Mouse (Mus musculus) skeletal muscle tissue, adult 2 months (tissue): ENCODE results near the gene Olfr1279.
"Not testable (repeated sequence)": the region's sequence is repeated elsewhere in the genome, so short reads cannot be mapped to it uniquely, and the experiment has no call there.

Experiments used
- DNase-seq: peaks from one replicate; pipeline ENCODE4 v3.0.0-alpha.2; 2012; ENCODE audit warnings: low read depth, low spot score

The Olfr1279 gene

DNA sequence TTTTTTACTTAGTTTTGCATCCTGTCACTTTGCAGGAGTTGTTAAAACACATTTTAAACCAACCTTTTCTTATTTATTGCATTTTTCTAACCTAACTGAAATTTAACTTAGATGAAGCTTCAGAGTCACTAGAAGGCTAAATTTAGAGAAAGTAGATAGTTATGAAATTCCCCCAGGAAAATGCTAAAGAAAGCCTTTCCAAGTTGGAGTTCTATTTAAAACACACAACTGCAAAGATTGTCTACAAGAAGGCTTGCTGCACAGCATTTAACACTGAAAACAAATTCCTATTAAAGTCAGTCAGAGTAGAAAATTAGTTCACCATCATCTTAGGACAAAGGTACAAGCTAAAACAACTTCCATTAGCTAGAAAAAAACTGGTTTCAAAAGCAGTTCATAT is at the start of gene Olfr1279:
Olfr1279 (plus strand) TSS at position 262 of the 400 bp plus-strand sequence.
- no peak for DNase-seq

DNA sequence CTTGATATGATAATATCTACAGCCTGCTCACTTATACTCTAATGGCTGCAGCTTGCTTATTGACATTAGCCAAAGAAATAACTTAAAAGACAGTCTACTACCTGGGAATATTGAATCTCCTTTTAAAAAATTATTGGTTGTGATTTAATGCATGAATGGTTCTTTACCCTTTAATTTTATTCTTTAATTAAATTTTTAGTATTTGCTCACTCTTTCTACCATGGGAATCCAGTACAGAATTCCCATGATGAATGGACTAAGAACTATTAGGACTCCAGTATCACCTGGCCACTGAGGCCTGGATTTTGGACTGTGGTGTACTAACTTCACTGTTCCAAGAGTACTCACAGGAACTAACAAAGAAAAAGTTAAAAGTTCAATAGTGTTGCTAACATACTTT is 46.2 kb upstream of the Olfr1279 start, which contains the start of gene Olfr1276:
Olfr1276 (plus strand) TSS at position 301 of the 400 bp plus-strand sequence.
- no peak for DNase-seq

DNA sequence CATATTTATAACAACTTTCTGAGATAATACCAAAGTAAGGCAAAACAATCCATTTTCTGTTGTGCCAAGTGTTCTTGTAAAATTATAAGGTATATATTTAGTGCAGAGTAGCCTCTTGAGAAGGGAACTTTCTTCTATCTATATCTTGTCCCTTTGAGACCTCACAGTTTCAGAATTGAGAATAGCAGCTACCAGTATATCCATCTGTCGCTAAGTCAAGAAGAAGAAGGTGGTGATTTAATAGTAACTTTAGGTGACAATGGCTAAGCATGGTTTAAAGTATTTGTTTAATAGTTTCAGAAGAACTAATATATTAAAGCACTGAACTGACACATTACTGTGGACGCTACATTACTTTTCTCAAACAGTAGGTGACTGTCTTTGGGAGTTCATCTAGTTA is 26.4 kb upstream of the Olfr1279 start, which contains the start of gene Olfr1277:
Olfr1277 (minus strand) TSS at position 101 of the 400 bp plus-strand sequence.
- DNase-seq: no peak

DNA sequence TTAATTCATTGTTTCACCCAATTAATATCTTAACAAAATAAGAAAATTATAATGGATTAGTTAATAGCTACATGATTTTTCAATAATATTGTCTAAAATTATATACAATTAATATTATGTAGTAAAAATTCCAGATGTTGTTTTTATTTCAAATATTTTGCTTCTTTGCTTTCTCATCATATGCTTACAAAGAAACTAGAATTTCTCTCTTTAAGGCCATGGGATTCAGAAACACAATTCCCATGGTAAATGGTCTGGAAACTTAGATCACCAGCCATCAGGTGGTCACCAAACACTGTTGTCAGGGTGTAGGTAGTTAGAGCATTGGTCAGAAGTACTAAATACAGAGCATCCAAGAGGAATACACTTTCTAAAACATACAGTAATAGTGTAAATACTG is 10.6 kb upstream of the Olfr1279 start, which contains the start of gene Olfr1278:
Olfr1278 (plus strand) TSS at position 301 of the 400 bp plus-strand sequence.
- DNase-seq: no peak

DNA sequence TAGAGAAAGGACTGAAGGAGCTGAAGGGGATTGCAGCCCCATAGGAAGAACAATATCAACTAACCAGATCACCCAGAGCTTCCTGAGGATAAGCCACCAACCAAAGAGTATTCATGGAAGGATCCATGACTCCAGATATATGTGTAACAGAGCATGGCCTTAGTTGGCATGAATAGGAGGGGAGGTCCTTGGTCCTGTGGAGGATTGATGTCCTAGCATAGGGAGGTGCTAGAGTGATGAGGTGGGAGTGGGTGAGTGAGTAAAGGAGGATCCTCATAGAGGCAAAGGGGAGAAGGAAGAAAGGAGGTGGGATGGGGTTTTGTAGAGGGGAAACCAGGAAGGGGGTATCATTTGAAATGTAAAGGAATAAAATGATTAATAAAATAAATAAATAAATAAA is 1.9 kb upstream of the Olfr1279 start:
- DNase-seq: no peak

DNA sequence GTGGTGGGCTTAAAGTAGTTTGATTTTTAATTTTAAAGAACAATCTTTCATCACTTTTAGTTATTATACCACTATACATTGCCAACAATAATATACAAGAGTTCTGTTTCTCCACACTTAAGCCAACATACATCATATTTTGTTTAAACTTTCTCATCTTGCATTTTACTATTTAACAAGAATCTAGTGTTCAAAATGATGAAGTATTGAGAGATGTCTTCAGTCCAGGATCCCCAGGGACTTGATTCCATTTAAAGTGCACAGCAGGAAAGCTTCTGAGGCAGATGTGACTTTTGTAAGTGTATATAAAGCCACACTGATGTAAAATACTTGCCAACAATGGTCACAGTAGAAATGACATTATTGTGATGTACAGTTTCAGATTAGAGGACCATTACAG is 13.3 kb downstream of the Olfr1279 start, which contains the start of gene Olfr1280:
Olfr1280 (plus strand) TSS at position 301 of the 400 bp plus-strand sequence.
- DNase-seq: no peak

DNA sequence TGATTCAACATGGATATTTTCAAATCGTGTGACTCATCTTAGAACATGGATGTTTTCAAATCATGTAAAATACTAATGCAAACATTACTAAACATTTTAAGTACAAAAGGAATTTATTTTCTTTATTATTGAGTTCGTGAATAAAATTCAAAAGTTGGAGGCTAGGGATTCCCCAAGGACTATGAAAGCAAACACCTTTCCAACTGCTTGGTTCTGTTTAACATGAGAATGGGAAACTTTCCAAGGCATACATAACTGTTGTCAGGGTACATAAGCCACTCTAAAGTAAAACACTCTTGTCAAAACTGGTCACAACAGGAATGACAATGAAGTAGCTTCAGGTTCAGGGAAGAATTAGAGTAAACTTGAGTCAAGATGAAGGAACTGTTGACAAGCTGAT is 25.8 kb downstream of the Olfr1279 start, which contains the start of gene Olfr1281:
Olfr1281 (plus strand) TSS at position 301 of the 400 bp plus-strand sequence.
- no peak for DNase-seq

DNA sequence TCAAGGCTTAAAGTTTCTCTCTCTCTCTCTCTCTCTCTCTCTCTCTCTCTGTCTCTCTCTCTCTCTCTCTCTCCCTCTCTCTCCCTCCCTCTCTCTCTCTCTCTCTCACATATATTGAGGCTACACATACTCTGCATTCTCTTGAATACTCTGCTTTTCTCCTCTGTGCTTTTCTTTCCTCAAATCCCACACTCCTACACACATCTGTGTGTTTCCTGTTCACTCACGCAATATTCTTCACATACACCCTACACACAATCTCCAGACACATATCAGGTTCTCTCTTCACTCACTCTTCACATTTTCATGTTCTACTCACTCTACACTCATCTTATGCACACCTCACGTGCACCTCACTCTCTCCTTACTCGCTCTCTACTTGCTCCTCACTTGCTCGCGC is 33.3 kb downstream of the Olfr1279 start:
- not testable (repeated sequence) for DNase-seq

DNA sequence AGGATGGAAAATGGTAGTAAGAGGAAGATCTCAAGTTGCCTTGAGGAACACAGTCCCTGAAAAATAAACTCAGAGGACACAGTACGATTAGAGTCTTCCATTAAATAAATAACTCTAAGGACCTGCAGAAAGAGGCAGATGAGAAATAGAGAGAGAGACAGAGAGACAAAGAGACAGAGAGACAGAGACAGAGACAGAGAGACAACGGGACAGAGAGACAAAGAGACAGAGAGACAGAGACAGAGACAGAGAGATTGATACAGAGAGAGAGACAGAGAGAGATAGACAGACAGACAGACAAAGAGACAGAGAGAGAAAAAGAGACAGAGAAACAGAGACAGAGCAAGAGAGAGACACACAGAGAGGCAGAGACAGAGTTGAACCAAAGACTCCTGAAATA is 35.5 kb downstream of the Olfr1279 start, which contains the start of gene Olfr1282:
Olfr1282 (minus strand) TSS at position 101 of the 400 bp plus-strand sequence.
- DNase-seq: no peak
